Mouse (Mus musculus): ENCODE measurements around the gene Akr1c21.
A peak's percentile ranks its signal among the peaks of the same experiment; 100 is the strongest.
"Not testable (repeated sequence)": the region's sequence is repeated elsewhere in the genome, so short reads cannot be mapped to it uniquely, and the experiment has no call there.

Akr1c21 gene

GRCm38 (mm10) chr13:4573871-4574270 lies at the start of gene Akr1c21:
TSS of gene Akr1c21 (plus strand) at chr13:4574075.
- no peak for DNase-seq (ENCODE audit: low read depth, low spot score)

- DNase-seq (ENCODE audit: low read depth, low spot score), result no peak
Measured at GRCm38 (mm10) chr13:4559143-4559542, 14.7 kb upstream of the Akr1c21 start.

GRCm38 (mm10) chr13:4560500-4560899 lies 13.4 kb upstream of the Akr1c21 start:
- no peak for DNase-seq (ENCODE audit: low read depth, low spot score)

- DNase-seq (ENCODE audit: low read depth, low spot score), result no peak
Measured at GRCm38 (mm10) chr13:4565996-4566395, 7.9 kb upstream of the Akr1c21 start.

- no peak for DNase-seq (ENCODE audit: low read depth, low spot score)
Measured at GRCm38 (mm10) chr13:4576921-4577320, 3.0 kb downstream of the Akr1c21 start.

GRCm38 (mm10) chr13:4603431-4603830 lies 29.6 kb downstream of the Akr1c21 start:
- not testable (repeated sequence) for DNase-seq (ENCODE audit: low read depth, low spot score)

GRCm38 (mm10) chr13:4606821-4607220 lies 32.9 kb downstream of the Akr1c21 start:
- no peak for DNase-seq (ENCODE audit: low read depth, low spot score)

- peak; percentile 75 for DNase-seq (ENCODE audit: low read depth, low spot score)
Measured at GRCm38 (mm10) chr13:4608530-4608929, 34.7 kb downstream of the Akr1c21 start.

- peak; percentile 91 for DNase-seq (ENCODE audit: low read depth, low spot score)
Measured at GRCm38 (mm10) chr13:4608961-4609409, 35.1 kb downstream of the Akr1c21 start, which contains the start of gene Akr1e1. TSS of gene Akr1e1 (minus strand) at chr13:4609174.

GRCm38 (mm10) chr13:4610902-4611301 lies 37.0 kb downstream of the Akr1c21 start:
- DNase-seq (ENCODE audit: low read depth, low spot score), result peak; percentile 53
